Mouse (Mus musculus) midbrain, postnatal 0 days (tissue): ENCODE measurements around the gene Zfp423. TPM values are rescaled to one million over a fixed set of nuclear protein-coding genes. Genes with fewer than 3 reads are reported as not detected.

Experiments
- ATAC-seq: fragments of 200-750 bp; cut with Nextera tagmentation; 2 replicates; pipeline ENCODE4 v1.8.0; 2017; ENCODE audit warnings: moderate number of reproducible peaks, mild to moderate bottlenecking, moderate TSS enrichment, moderate library complexity; ENCODE audit not compliant: low FRiP score
- DNase-seq: peaks from one replicate; pipeline ENCODE4 v3.0.0-alpha.2; 2015; ENCODE audit warnings: low spot score
- H3K27ac ChIP-seq: fragments of 300-500 bp; sonication (generic); 2 replicates; pipeline ENCODE4 v1.5.1; 2014; ENCODE audit warnings: low read depth, mild to moderate bottlenecking, low read length, mixed read lengths
- H3K27me3 ChIP-seq: fragments of 300-500 bp; sonication (generic); 2 replicates; pipeline ENCODE4 v1.6.1; 2014; ENCODE audit warnings: low read length, control low read depth, mixed read lengths; ENCODE audit not compliant: insufficient read depth
- H3K36me3 ChIP-seq: fragments of 300-500 bp; sonication (generic); 2 replicates; pipeline ENCODE4 v1.6.1; 2014; ENCODE audit warnings: low read length, control low read depth, mixed read lengths; ENCODE audit not compliant: insufficient read depth
- H3K4me1 ChIP-seq: fragments of 300-500 bp; sonication (generic); 2 replicates; pipeline ENCODE4 v1.6.1; 2014; ENCODE audit warnings: mild to moderate bottlenecking, control low read depth, antibody characterized with exemption, low read length, mixed read lengths; ENCODE audit not compliant: insufficient read depth
- H3K4me2 ChIP-seq: fragments of 300-500 bp; sonication (generic); 2 replicates; pipeline ENCODE4 v1.6.1; 2014; ENCODE audit warnings: low read depth, mild to moderate bottlenecking, low read length, mixed read lengths; ENCODE audit not compliant: poor library complexity, severe bottlenecking
- H3K4me3 ChIP-seq: fragments of 300-500 bp; sonication (generic); 2 replicates; pipeline ENCODE4 v1.5.1; 2014; ENCODE audit warnings: low read depth, mild to moderate bottlenecking, low read length, moderate library complexity
- H3K9ac ChIP-seq: fragments of 300-500 bp; sonication (generic); replicated peaks from 2 replicates; pipeline ENCODE4 v1.6.1; 2014; ENCODE audit warnings: mild to moderate bottlenecking, low read length, moderate library complexity, mixed read lengths; ENCODE audit not compliant: poor library complexity, severe bottlenecking
- H3K9me3 ChIP-seq: fragments of 300-500 bp; sonication (generic); 2 replicates; pipeline ENCODE4 v1.6.1; 2016; ENCODE audit warnings: low read length, control low read depth
- CTCF ChIP-seq: IDR thresholded peaks from 2 replicates; pipeline ENCODE4 v1.5.1; 2016; ENCODE audit warnings: antibody characterized with exemption, mild to moderate bottlenecking
- WGBS: fragments of 180-500 bp; shearing (Covaris S2); extraction: QIAGEN DNeasy Blood & Tissue Kit; methylation state at CpG from one replicate; pipeline ENCODE4 v1.1.7; 2014; 5-methylcytosine and 5-hydroxymethylcytosine counted together
- polyA plus RNA-seq: library from polyadenylated mRNA; unstranded; fragments of >200 nt; fragmentation: Nextera tagmentation; extraction: Ambion mirVana; gene quantifications from 2 replicates; pipeline ENCODE4 v1.2.1, GENCODE M21; 2015
- total RNA-seq: library from RNA; depleted of rRNA; stranded (reverse); fragments of >200 nt; gene quantifications from 2 replicates; pipeline ENCODE4 v1.2.3, GENCODE M21; 2014

The Zfp423 gene
- total and polyA plus RNA-seq, 2 experiments from 2014 or later, result 22.9 to 57.5 TPM

DNA sequence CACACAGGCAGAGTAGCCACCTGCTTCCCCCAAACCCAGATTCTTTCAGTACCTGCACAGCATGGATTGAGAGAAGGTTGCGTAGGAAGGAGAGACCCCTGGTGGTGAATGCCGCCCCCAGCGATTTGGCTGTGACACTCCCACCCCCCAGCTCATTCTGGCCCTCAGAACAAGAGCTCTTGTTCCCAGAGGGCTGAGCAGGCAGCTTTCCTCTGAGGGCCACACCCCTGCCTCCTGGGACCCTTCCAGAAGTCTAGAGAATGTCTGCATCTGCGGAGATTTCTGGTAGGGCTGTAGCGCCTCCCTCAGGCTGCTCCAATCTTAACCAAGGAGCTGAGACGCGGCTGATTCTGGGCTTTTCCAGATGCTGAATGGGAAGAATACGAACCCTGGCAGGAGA, 211.8 kb downstream of the Zfp423 start:
- H3K27me3 ChIP-seq, result no peaks in the 10 kb centered on the region
- WGBS, result 24% methylated on average over 8 of the region's 8 CpGs

GRCm38 (mm10) chr8:87747142-87747541, 212.3 kb downstream of the Zfp423 start:
- WGBS, result 18% methylated on average over 8 of the region's 8 CpGs
- Histone ChIP-seq H3K36me3 (no peaks in the 10 kb centered on the region), H3K27me3 (no peaks in the 10 kb centered on the region), H3K4me2 (no peak overlapping the region), H3K9me3 (no peaks in the 10 kb centered on the region), H3K4me1 (peaks cover 17% of the 10 kb centered on the region; the same call in 1 of the 2 replicates), H3K27ac (0 out of 2 replicates have a peak overlapping the region, but pooled peaks have one; percentile 26), H3K9ac (0 out of 2 replicates have a peak overlapping the region, but pooled peaks have one; percentile 19), H3K4me3 (no peak overlapping the region)
- no peak for ATAC-seq
- TF ChIP-seq CTCF, result no peak
- DNase-seq, result no peak

More for the DNA sequence above, 211.8 kb downstream of the Zfp423 start:
- Histone ChIP-seq H3K9me3 (no peaks in the 10 kb centered on the region), H3K9ac (no peak overlapping the region), H3K4me2 (no peak overlapping the region), H3K36me3 (no peaks in the 10 kb centered on the region), H3K4me1 (peaks cover 17% of the 10 kb centered on the region; the same call in 1 of the 2 replicates), H3K4me3 (no peak overlapping the region), H3K27ac (0 out of 2 replicates have a peak overlapping the region, but pooled peaks have one; percentile 26)
- TF ChIP-seq CTCF, result peak; percentile 66
- DNase-seq, result peak; percentile 78
- 0 out of 2 replicates have a peak, but pooled peaks have one; percentile 14 for ATAC-seq

DNA sequence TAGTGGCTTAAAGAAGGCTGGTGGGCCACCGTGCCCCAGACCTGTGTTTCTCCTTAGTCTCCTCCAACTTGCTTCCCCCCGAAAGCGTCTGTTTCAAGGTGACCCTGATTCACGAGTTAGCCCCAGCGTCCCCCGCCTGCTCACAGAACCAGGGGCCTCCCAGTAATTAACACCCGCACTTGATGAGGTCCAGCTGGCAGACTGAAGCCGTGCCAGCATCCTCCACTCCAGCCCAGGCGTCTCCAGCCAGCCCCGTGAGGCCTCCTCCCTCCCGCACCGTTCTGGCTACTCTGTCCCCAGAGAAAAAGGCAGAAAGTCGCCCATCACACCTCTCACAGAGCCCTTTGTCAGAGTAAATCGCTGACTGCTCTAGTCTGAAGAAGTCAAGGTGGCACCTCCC, 213.3 kb downstream of the Zfp423 start:
- ATAC-seq (no peak), DNase-seq (peak; percentile 63)
- no peak overlapping the region for H3K9ac ChIP-seq
- H3K4me1 ChIP-seq, result peaks cover 17% of the 10 kb centered on the region; the same call in 1 of the 2 replicates
- no peak overlapping the region for H3K4me2 ChIP-seq
- TF ChIP-seq CTCF, result no peak
- H3K27ac ChIP-seq, result no peak overlapping the region
- no peaks in the 10 kb centered on the region for H3K27me3 ChIP-seq
- H3K9me3 ChIP-seq, result no peaks in the 10 kb centered on the region
- WGBS, result 40% methylated on average over 14 of the region's 14 CpGs
- H3K4me3 ChIP-seq, result no peak overlapping the region
- H3K36me3 ChIP-seq, result no peaks in the 10 kb centered on the region

- no peak overlapping the region for H3K4me3 ChIP-seq
- no peaks in the 10 kb centered on the region for H3K9me3 ChIP-seq
- H3K4me1 ChIP-seq, result peaks cover 17% of the 10 kb centered on the region; the same call in 1 of the 2 replicates
- H3K27me3 ChIP-seq, result no peaks in the 10 kb centered on the region
- TF ChIP-seq CTCF, result no peak
- DNase-seq, result no peak
- no peaks in the 10 kb centered on the region for H3K36me3 ChIP-seq
- no peak overlapping the region for H3K27ac ChIP-seq
- no peak overlapping the region for H3K4me2 ChIP-seq
- WGBS, result 47% methylated on average over 20 of the region's 20 CpGs
- no peak overlapping the region for H3K9ac ChIP-seq
- ATAC-seq, result no peak
These were observed 214.2 kb downstream of the Zfp423 start for GRCm38 (mm10) chr8:87745125-87745698.

DNA sequence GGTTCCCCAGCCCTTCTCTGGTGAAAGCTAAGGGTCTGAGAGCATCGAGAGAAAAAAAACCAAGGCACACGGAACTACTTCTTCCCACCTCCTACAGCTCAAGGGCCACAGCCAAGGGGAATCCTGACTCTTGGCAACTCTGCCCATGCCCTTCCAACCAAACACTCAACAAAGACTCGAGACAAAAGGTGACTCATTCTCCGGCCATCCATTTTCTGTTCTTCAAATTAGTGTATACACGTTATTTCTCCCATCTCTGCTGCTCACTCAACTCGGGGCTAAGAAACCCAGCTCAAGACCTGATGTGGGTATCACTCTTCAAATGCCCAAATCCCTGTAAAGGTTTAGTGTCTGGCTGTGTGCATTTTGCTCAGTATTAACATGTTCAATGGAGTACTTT, 214.8 kb downstream of the Zfp423 start:
- TF ChIP-seq CTCF, result no peak
- Histone ChIP-seq H3K27me3 (no peaks in the 10 kb centered on the region), H3K27ac (no peak overlapping the region), H3K9ac (no peak overlapping the region), H3K4me2 (no peak overlapping the region), H3K36me3 (no peaks in the 10 kb centered on the region), H3K9me3 (no peaks in the 10 kb centered on the region), H3K4me1 (peaks cover 17% of the 10 kb centered on the region; the same call in 1 of the 2 replicates), H3K4me3 (no peak overlapping the region)
- no peak for DNase-seq
- ATAC-seq, result no peak
- 58% methylated on average over 6 of the region's 6 CpGs for WGBS

- Histone ChIP-seq H3K9ac (no peak overlapping the region), H3K4me3 (no peak overlapping the region), H3K9me3 (no peaks in the 10 kb centered on the region), H3K4me1 (peaks cover 13% of the 10 kb centered on the region; the same call in 1 of the 2 replicates), H3K36me3 (no peaks in the 10 kb centered on the region), H3K4me2 (no peak overlapping the region), H3K27me3 (no peaks in the 10 kb centered on the region), H3K27ac (no peak overlapping the region)
- no peak for TF ChIP-seq CTCF
- peak; percentile 55 for DNase-seq
- 49% methylated on average over 19 of the region's 19 CpGs for WGBS
- no peak for ATAC-seq
These were observed 217.4 kb downstream of the Zfp423 start for GRCm38 (mm10) chr8:87742016-87742415.
